Mouse (Mus musculus): ENCODE measurements around the gene Dcun1d3.

Dcun1d3 gene

DNA sequence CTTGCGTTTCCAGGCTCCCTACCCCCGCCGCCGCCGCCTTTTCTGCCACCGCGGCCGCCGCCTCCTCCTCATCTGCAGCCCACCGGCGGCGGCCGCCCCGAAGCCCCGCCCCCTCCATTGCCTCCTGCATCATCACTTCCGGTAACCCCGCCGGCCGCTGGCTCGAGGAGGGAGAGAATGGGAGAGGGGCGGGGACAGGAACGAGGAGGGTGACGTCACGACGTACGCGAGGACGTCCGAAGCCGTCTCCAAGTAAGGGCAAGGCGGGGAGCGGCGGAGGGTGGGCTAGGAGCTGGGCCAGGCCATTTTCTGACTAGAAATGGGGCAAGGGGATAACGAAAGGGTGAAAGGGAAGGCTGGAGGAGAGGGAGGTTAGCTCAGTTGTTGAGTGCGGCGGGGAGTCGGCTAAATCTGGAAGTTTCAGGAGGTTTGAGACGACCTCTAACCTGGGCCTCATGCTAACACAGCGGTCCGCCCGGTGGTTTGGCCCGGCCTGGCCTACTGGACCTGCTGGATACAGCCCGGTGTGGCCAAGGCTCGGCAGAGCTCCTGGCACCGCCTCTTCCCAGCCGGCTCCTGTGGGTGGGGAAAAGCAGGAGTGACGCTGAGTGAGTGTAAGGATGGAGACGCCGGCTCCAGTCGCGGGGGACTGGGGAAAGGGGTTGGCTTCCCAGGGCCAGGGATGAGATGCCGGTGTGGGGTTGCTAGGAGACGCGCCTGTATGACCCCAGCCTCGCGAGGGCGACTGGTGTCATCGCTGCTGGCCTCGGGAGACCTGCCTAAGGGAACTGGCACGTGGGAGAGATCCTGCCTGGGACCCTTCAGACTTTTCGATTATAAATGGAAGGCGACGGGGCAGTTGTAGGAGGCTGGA lies at the start of gene Dcun1d3, which contains the start of gene Lyrm1:
TSS of gene Dcun1d3 (minus strand) at position 660 of the 874 bp plus-strand sequence.
TSS of gene Lyrm1 (plus strand) at position 223 of the 874 bp plus-strand sequence.
- DNase-seq (ENCODE audit: low read depth, low spot score): peak; percentile 90

DNA sequence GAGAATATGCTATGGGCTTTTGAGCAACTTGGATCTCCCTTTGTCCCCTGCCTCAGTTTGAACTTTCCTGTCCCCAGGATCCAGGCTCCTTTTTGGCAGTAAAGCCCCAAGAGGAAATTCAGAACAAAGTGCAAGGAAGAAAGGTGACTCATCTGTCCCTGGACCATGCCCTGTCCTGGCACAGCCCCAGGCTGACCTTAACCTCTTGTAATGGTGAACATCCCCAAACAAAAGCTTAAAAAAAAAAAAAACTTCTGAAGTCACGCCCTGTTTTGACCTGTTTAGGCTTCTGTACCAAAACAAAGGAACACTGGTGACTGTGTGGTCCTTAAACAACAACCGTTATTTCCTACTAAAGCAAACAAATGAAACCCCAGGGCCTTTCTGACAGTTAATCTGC lies 45.5 kb upstream of the Dcun1d3 start:
- no peak for DNase-seq (ENCODE audit: low read depth, low spot score)

DNA sequence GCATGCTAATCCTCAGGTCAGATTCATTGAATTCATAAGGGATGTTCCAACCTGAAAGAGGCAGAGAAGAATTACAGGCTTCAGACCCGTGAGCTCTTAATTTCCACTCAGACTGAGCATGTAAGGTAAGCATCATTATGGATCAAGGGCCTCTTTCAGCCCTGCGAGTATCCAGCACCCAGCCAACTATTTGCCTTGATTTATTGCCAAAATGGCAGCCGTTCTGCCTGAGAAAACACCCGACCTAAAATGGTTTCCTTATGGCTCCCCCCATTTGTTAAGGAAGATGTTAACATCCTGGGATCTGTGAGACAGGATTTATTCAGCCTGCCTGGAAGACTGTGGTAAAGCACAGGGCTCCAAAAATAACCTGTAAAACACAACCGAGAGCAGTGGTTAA lies 40.9 kb upstream of the Dcun1d3 start:
- DNase-seq (ENCODE audit: low read depth, low spot score): no peak

DNA sequence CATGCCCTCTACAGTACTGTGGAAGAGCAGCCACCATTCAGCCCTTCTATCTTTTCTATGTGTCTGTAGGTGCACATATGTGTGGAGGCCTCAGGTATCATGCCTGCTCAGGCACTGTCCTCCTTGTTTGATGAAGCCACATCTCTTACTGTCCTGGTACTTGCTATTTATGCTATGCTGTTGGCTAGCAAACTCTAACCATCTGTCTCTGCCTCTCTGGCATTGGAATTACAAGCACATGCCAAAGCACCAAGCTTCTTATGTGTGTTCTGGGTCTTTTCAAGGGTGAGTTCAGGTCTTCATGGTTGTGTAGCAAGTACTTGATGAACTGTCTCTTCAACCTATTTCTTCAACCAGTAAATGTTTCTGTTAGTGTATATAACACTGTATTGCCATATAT lies 40.2 kb upstream of the Dcun1d3 start:
- no peak for DNase-seq (ENCODE audit: low read depth, low spot score)

DNA sequence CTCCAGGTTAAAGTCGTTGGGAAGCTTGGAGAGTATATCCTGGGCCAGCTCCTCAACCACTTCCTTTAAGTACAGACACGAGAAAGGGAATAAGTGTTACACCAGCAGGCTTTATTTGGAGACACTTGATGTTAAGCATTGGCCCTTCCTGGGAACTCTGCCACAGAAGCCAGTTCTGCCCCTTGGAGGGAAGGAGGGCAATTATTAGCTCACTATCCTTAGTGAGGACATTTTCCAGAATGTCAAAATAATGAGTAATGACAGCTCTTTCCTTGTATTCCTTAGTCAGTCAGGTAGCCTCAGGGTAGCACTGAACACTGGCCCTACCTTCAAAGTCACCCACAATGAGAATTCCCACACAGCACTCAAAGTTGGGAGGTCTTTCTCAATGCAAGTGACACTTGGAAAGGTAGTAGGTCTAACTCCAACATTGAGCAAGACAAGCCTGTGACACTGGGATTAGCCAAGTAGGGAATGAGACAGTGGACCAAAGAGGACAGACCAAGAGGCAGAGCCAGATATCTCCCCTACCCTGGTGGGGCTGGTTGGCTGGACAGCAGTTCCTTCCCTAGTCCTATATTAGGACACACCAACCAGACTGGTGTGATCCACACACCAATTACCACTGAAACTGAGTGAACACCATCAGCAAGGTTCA lies 32.8 kb upstream of the Dcun1d3 start:
- no peak for DNase-seq (ENCODE audit: low read depth, low spot score)

DNA sequence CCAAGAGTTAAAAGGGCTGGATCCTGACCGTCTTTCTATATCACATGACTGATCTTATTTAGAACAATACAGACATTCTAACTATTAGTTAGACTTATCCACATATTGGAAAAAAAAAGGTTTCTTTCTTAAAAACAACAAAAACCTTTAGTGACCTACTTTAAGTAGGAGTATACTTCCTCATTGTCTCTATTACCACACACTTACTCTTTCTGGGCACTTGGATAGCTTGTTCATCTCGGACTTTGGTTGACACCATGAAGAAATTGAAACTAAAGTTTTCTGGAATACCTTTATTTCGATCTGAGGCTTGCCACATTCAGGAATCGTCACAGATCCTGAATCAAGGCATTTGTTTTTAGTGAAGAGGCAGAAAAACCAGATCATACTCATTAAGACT lies 25.0 kb upstream of the Dcun1d3 start:
- no peak for DNase-seq (ENCODE audit: low read depth, low spot score)

DNA sequence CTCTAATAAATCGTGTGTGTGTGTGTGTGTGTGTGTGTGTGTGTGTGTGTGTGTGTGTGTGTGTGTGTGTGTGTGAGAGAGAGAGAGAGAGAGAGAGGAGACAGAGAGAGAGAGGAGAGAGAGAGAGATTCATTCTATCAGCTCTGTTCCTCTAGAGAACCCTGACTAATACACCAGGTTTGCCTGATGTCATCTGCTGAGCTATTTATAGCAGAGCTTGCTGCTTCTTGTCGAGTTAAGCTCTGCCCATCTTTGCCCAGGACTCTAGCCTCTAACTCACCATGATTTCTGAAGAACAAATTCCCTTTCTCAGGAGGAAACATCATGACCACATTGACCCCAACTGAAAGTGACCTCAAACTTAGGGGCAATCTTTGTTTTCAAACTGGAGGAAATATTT lies 24.4 kb upstream of the Dcun1d3 start:
- DNase-seq (ENCODE audit: low read depth, low spot score): no peak

DNA sequence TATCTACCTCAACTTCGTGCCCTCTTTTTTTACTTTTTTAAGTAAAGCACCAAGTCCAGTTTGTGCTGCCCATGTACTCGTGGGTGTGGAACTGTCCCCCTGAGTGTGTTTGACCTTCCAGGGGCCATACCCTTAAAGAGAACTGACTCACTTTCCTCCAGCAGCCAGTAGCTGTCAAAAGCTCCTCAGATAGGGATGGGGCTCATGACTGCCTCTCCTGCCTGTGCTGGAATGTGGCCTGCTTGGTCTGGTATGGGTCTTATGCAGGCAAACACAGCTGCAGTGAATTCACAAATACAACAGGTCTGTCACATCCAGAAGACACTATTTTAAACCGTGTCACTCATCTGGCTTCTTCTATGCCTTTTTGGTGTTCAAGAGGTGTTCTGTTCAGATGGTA lies 15.6 kb upstream of the Dcun1d3 start:
- DNase-seq (ENCODE audit: low read depth, low spot score): no peak

DNA sequence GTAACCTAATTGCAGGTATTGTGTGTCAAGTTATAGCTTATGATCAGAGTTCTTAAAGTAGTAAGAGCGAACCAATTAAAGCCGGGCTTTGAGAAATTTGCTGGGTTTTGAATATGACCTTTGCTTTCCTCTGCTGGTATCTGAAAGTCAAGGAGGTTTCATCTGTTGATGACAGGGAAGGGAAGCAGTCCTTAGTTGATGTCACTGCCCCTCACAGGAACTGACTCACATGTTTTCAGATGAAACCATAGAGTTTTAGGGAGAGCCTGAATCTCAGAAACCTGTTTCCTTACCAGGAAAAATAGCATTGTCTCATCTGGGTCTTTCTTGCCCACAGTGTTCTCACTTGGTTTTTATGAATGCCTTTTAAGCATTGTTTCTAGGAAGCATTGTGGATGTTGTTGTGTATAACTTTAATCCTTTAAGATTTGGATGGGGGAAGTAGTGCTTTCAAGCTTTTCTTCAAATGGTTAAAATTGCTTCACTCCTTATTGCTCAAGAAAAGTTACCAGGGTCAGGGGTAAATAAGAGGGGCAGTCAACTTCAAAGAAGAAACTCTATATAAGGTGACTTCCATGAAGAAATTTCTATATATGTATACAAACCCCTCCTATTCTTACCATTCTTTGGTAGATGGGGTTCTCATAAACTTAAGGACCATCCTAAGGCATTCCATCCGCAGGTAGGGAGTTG lies 10.6 kb upstream of the Dcun1d3 start:
- no peak for DNase-seq (ENCODE audit: low read depth, low spot score)

DNA sequence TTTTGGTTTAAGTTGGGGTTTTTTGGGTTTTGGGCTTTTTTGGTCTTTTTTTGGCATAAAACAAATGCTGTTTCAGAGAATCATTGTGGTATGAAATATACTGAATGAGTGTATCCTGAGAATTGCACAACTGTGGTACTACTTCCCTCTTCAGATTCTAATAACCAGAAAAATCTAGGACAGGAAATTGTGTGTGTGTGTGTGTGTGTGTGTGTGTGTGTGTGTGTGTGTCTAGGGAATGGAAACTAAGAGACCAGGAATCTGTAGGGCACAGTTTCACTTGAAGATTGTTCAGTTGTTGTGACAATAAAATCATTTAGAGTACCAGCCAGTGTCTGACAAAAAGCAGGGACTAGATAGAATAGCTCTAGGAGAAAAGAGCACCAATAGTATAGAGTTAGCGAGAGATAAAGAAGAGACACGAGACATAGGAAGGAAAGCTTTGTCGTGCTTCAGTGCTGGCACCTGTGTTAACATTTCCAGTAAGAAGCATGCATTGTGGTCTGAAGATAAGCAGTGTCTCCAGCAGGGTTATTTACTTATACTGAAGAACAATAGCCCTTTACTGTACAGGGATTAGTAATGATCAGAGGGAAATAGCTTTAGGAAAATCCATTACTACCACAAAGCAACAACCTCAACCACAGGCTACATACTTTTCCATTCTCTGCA lies 3.4 kb upstream of the Dcun1d3 start:
- no peak for DNase-seq (ENCODE audit: low read depth, low spot score)

DNA sequence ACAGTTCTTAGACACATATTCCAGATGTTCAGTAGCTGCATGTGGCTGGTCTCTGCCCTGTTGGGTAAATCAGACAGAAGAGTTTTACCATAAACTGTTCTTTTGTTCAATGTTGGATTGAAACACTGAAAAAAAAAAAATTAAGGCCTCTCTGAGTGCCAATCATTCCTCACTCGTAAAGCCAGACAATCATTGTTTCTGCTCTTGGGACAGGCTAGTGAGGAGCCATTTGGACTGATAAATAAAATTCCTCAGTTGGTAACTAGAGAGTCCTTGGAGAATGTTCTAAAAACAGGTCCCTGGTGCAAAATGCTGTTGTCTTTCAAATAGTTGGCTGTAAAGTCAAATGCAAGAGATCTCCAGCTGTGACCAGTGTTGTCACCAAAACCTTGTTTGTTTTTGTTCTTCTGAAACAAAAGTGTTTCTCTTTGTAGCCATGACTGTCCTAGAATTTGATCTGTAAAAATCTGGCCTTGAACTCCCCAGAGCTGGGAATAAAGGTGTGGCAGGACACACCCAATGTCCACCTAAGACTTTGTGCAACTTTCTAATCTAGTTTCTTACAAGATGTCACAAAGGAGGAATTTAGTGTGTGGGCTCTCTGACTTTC lies 2.3 kb upstream of the Dcun1d3 start:
- no peak for DNase-seq (ENCODE audit: low read depth, low spot score)

DNA sequence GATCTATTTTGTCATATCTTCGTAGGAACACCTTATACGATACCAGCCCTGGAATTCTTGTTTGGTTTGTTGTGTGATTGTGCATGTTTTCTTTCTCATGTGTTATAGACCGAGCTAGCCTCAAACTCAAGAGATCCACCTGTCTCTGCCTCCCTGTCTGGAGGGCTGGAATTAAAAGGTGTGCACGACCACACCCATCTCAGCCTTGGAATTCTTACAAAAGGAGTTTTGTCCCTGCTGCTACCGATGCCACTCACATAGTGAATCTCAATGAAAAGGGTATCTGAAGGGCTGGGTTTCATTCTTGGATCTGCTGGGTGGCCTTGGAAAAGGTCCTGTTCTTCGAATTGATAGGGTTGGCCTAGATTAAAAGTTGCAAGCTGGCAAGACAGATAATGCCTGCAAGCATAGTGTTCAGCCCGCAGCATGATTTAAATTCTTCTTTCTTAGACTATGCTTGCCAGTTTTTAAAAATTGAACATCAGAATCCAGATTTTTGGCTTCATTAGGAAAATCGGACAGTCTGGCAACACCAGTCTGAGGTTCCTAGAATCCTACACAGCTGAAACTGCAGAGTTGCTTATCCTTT lies 1.5 kb upstream of the Dcun1d3 start:
- no peak for DNase-seq (ENCODE audit: low read depth, low spot score)

DNA sequence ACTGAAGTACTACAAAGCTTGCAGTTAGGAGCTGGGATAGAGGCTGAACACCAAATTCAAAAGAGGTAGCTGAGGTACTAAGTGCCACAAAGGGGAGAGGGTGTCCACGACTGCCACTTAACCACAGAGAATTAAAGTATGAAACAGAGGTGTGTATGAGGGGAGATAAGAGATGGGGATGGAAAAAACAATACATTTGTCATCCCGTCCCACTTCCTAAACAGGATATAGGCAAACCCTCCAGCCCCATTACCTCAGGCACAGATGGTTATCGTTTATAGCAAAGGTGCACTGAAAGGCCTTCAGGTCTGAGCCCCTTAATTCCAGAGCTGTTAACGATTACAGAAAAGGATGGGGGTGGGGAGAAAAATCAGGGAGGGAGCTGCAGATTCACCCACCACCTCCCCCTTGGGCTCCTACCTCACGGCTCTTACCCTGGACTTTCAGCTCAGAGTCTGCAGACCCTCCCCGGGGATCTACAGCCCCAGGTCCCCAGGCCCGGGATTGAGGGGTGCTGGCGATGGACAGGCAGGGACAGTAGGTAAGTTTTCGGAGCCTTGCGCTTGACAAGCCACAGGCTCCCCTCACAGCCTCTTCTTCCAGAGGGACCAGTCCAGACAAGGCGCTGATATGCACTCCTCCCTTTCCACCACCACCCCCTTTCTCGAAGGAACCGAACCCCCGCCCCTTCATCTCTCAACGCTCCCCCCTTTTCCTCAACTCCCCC lies 1.1 kb downstream of the Dcun1d3 start:
- DNase-seq (ENCODE audit: low read depth, low spot score): peak; percentile 11

DNA sequence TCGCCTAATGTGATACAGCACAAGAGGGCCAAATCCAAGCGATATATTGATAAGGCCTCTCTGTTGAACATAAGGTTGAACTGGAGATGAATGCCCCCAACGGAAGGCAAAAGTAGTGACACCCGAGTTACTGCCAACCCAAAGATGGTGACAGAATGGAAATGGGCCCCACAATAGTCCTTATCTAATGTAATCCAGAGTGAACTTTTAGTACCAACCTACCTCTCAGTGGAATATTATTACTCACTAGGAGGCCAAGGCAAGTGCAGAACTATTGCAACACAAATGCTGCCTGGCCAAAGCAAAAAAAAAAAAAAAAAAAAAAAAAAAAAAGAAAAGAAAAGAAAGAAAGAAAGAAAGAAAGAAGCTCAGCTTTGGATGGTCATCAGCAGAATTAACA lies 3.4 kb downstream of the Dcun1d3 start:
- DNase-seq (ENCODE audit: low read depth, low spot score): no peak

DNA sequence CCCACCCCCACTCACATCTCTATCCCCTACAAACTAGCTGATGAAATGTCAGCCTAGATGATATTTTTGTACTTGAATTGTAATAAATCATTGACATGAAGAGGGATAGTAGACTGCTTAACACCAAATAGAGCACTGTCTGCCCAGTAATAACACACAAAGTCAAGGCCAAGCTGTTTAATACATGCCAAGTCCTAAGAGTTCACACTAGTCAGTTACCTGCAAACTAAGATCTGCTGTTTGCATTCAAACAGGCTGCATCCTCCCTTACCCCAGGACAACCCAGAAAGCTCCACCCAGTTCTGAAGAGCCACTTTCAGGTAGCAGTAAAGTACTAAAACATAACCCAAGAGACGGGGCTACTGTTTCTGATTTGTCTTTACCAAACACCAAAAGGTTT lies 3.9 kb downstream of the Dcun1d3 start:
- no peak for DNase-seq (ENCODE audit: low read depth, low spot score)

DNA sequence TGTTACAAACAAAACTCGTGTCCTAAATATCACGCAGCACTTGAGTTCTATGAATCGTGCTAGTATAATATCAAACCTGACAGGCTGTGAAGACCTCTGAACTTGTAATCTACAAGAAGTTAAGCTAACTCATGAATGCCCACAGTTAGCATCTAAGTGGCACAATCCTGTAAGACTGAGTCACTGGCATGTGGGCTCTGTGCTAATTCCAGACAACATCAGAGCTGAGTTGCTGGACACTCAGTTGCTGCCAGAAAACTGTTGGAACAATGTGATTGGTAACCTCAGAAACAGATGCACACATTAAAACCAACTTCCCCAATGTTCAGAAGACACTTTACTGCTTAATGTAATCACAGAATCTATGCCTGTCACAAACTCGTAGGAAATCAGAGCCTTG lies 8.2 kb downstream of the Dcun1d3 start:
- DNase-seq (ENCODE audit: low read depth, low spot score): no peak

DNA sequence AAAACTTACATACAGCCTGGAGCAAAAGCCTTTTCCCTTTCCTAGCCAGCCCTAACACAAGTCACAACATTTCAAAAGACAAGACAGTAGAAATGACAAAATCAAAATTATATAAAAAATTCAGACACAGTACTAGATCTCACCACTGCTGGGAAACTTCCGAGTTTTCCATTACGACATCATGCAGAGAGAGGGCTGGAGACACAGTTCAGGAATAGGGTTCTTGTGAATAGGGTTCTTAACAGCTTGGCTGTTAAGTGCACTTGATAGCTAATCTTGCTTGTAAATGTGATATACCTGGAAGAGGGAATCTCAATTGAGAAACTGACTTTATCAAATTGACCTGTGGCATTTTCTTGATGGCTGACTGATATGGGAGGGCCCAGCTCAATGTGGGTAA lies 14.9 kb downstream of the Dcun1d3 start:
- DNase-seq (ENCODE audit: low read depth, low spot score): no peak

DNA sequence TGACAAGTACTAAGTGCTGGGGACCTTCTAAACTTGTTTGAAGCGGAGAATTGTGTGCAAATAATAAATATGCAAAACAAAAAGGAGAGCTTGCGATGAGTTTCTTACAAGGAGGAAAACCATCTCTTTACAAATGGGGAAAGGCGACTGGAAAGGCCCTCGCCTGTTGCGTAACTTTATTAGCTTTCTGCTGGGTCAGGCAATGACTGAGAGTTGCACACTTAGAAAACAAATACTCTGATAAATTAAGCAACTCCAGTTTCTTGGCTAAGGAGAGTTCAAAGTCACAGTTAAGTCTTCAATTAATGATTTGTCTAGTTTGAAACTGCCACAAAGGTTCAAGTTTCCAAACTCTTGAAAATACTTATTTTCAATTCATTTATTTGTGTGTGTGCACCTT lies 15.8 kb downstream of the Dcun1d3 start:
- no peak for DNase-seq (ENCODE audit: low read depth, low spot score)

DNA sequence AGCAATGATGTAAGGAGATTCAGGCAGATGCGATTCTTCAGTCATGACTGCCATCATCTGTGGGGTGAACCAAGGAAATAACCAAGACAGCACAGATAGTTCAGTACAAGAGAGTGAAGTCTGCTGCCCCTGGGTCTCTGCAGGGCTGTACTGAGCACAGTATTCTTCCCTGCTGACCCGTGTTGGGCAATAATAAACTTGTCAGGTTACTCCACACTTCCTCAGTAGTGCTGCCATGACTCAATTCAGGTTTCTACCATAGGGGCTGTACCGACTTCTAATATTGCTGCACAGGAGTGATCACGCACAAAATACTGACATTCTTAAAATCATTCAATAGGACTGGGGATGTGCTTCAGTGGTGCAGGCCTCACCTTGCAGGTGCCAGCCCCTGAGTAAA lies 16.9 kb downstream of the Dcun1d3 start:
- no peak for DNase-seq (ENCODE audit: low read depth, low spot score)

DNA sequence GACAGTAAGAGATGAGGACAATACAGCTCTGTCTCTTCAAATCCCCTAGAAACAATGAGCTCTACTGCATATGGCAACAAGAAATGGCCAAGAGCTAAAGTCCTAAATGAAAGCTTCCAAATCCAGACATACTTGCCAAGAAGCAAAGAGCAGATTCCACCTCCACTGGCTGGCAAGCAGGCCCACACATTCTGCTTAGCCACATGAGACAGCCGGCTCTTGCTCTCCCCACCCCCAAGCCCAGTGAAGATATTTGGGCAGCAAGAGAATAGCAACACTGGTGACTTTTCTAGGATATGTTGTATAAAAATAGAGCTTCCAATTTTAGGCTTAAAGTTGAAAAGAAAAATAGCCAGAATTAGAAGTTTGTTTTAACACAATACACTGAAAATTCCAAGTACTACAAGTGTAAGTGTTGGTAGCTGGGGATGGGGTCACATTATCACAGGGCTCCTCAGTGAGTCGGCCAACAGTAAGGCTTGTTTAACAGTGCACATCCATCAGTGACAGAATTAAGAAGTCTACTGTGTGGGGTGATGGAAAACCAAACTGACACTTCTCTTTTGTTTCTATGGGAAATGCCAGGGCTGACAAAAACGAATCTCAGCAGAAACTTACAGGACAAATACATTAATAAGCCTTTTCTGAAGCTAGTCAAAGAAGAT lies 20.2 kb downstream of the Dcun1d3 start:
- DNase-seq (ENCODE audit: low read depth, low spot score): no peak

All from c-Kit-negative CD71-positive TER-119-positive erythroid progenitor cells, embryonic 14.5 days (primary cell).